Mouse (Mus musculus) stomach, embryonic 14.5 days (tissue): ENCODE data around the gene Resp18. TPM values are rescaled to one million over a fixed set of nuclear protein-coding genes. Genes with fewer than 3 reads are reported as not detected.

Experiments
- ATAC-seq: fragments of 200-750 bp; cut with Nextera tagmentation; 2 replicates; pipeline ENCODE4 v1.8.0; 2017; ENCODE audit warnings: low read depth, moderate TSS enrichment; ENCODE audit not compliant: insufficient number of reproducible peaks, insufficient read depth, low FRiP score
- H3K27ac ChIP-seq: fragments of 300-500 bp; sonication (generic); 2 replicates; pipeline ENCODE4 v1.5.1; 2014; ENCODE audit warnings: mild to moderate bottlenecking, low read length, moderate library complexity, mixed read lengths
- H3K27me3 ChIP-seq: fragments of 300-500 bp; sonication (generic); 2 replicates; pipeline ENCODE4 v1.6.1; 2014; ENCODE audit warnings: low read length, control low read depth, mixed read lengths; ENCODE audit not compliant: control insufficient read depth, insufficient read depth
- H3K36me3 ChIP-seq: fragments of 300-500 bp; sonication (generic); 2 replicates; pipeline ENCODE4 v1.6.1; 2014; ENCODE audit warnings: mild to moderate bottlenecking, control low read depth, low read length, moderate library complexity, mixed read lengths; ENCODE audit not compliant: control insufficient read depth, insufficient read depth
- H3K4me1 ChIP-seq: fragments of 300-500 bp; sonication (generic); 2 replicates; pipeline ENCODE4 v1.6.1; 2014; ENCODE audit warnings: low read length, control low read depth, mixed read lengths; ENCODE audit not compliant: control insufficient read depth, insufficient read depth
- H3K4me2 ChIP-seq: fragments of 300-500 bp; sonication (generic); replicated peaks from 2 replicates; pipeline ENCODE4 v1.6.1; 2014; ENCODE audit warnings: low read depth, low read length, control low read depth
- H3K4me3 ChIP-seq: fragments of 300-500 bp; sonication (generic); 2 replicates; pipeline ENCODE4 v1.5.1; 2014; ENCODE audit warnings: low read depth, low read length, control low read depth
- H3K9ac ChIP-seq: fragments of 300-500 bp; sonication (generic); replicated peaks from 2 replicates; pipeline ENCODE4 v1.6.1; 2014; ENCODE audit warnings: low read depth, mild to moderate bottlenecking, control low read depth, low read length, moderate library complexity, mixed read lengths
- H3K9me3 ChIP-seq: fragments of 300-500 bp; sonication (generic); 2 replicates; pipeline ENCODE4 v1.6.1; 2016; ENCODE audit warnings: low read depth, low read length, control low read depth; ENCODE audit not compliant: control insufficient read depth
- whole genome bisulfite sequencing: fragments of 180-500 bp; shearing (Covaris S2); extraction: QIAGEN DNeasy Blood & Tissue Kit; methylation state at CpG from one replicate; pipeline ENCODE4 v1.1.7; 2014; 5-methylcytosine and 5-hydroxymethylcytosine counted together
- polyA plus RNA-seq: library from polyadenylated mRNA; unstranded; fragments of >200 nt; fragmentation: Nextera tagmentation; extraction: Ambion mirVana; gene quantifications from 2 replicates; pipeline ENCODE4 v1.2.1, GENCODE M21; 2014

The Resp18 gene
- polyA plus RNA-seq, 1 experiment from 2014 or later, result 9.8 TPM

- Histone ChIP-seq H3K27me3 (no peaks in the 10 kb centered on the region), H3K4me1 (peaks cover 9% of the 10 kb centered on the region; the same call in 1 of the 2 replicates), H3K9ac (no peak overlapping the region), H3K36me3 (no peaks in the 10 kb centered on the region), H3K4me2 (no peak overlapping the region), H3K27ac (no peak overlapping the region), H3K9me3 (no peaks in the 10 kb centered on the region), H3K4me3 (no peak overlapping the region)
- no peak for ATAC-seq
- WGBS, result 53% methylated on average over 8 of the region's 8 CpGs
These were observed 11.7 kb upstream of the Resp18 start for GRCm38 (mm10) chr1:75289888-75290431.

GRCm38 (mm10) chr1:75289376-75289775 is 11.2 kb upstream of the Resp18 start:
- ATAC-seq, result no peak; the same call in 1 of the 2 replicates
- 11% methylated on average over 7 of the region's 7 CpGs for WGBS

GRCm38 (mm10) chr1:75284911-75285310 is 6.7 kb upstream of the Resp18 start:
- 82% methylated on average over 7 of the region's 7 CpGs for WGBS
- ATAC-seq, result no peak
- H3K9ac ChIP-seq, result no peak overlapping the region

More at GRCm38 (mm10) chr1:75289376-75289775, 11.2 kb upstream of the Resp18 start:
- H3K9ac ChIP-seq, result no peak overlapping the region
- H3K4me2 ChIP-seq, result no peak overlapping the region
- peaks cover 9% of the 10 kb centered on the region; the same call in 1 of the 2 replicates for H3K4me1 ChIP-seq
- no peaks in the 10 kb centered on the region for H3K9me3 ChIP-seq
- no peak overlapping the region for H3K27ac ChIP-seq
- H3K36me3 ChIP-seq, result no peaks in the 10 kb centered on the region
- H3K27me3 ChIP-seq, result no peaks in the 10 kb centered on the region
- H3K4me3 ChIP-seq, result no peak overlapping the region

DNA sequence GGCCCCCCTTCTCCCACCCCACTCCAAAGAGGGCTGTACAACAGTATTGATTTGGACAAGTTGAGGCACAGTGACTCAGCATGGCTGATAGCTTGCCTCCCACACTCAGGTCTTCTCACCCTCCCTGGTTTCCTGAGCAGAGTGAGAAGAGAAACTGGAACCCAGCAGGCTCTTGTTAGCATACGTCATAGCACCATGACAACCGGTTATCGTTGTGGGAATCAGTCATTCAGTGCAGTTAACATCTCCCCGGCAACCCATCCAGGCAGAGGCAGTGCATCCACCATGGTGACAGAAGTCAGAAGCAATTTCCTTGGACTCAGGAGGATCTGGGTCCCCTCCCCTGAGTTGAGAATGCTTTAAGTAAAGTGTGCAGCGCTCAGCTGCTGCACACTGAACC is 4.8 kb upstream of the Resp18 start:
- 76% methylated on average over 5 of the region's 5 CpGs for WGBS
- ATAC-seq, result no peak
- Histone ChIP-seq H3K27ac (no peak overlapping the region), H3K27me3 (no peaks in the 10 kb centered on the region), H3K4me1 (no peaks in the 10 kb centered on the region), H3K9ac (no peak overlapping the region), H3K9me3 (no peaks in the 10 kb centered on the region), H3K4me2 (no peak overlapping the region), H3K36me3 (no peaks in the 10 kb centered on the region), H3K4me3 (no peak overlapping the region)

More at GRCm38 (mm10) chr1:75284911-75285310, 6.7 kb upstream of the Resp18 start:
- Histone ChIP-seq H3K4me3 (no peak overlapping the region), H3K27ac (no peak overlapping the region), H3K36me3 (no peaks in the 10 kb centered on the region), H3K4me1 (no peaks in the 10 kb centered on the region), H3K27me3 (no peaks in the 10 kb centered on the region), H3K9me3 (no peaks in the 10 kb centered on the region), H3K4me2 (no peak overlapping the region)

DNA sequence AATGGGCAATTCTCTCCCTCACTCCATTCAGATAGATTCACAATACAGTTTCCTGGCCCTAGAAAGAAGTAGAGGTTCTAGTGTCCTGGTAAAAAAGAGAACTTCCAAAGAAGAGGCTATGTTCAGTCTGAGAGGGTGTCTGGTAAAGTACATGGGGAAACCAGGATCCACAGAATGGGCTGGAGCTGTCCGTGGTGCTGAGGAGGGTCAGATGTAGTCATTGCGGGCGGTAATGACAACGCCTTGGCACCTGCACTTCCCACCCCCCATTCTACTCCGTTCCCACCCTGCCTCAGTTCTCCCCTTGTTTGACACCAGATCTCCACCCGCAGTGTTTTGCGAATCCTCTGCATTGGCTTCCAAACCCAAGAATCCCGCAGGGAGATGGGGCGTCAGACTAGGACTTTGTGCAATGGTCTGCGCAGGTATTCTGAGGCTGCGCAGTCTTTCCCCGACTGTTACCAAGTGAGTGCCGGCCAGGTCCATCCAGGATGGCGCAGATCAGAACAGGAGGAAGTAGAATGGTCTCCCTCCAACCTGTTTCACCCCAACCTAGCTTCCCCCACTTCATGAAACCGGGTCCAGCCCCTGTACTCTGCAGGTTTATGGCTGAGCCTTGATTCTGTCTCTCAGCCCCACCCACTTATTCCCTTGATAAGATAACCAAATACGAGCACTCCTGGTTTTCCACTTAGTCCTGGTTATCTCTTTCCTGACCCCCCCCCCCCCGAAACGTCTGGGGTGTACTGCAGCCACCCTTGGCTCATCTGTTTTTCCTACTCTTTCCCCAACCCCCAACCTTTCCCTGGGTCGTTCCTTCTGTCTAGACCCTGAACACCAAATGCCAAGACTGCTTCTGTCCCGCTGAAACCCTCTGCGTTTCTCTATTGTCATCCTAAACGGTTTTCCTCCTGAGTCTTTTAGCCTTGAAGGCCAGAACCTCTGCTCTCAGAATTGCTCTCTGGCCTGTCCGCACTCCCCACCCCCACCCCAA is 723 bp downstream of the Resp18 start:
- 6% methylated on average over 23 of the region's 23 CpGs for WGBS
- ATAC-seq, result no peak
- no peak overlapping the region for H3K27ac ChIP-seq

DNA sequence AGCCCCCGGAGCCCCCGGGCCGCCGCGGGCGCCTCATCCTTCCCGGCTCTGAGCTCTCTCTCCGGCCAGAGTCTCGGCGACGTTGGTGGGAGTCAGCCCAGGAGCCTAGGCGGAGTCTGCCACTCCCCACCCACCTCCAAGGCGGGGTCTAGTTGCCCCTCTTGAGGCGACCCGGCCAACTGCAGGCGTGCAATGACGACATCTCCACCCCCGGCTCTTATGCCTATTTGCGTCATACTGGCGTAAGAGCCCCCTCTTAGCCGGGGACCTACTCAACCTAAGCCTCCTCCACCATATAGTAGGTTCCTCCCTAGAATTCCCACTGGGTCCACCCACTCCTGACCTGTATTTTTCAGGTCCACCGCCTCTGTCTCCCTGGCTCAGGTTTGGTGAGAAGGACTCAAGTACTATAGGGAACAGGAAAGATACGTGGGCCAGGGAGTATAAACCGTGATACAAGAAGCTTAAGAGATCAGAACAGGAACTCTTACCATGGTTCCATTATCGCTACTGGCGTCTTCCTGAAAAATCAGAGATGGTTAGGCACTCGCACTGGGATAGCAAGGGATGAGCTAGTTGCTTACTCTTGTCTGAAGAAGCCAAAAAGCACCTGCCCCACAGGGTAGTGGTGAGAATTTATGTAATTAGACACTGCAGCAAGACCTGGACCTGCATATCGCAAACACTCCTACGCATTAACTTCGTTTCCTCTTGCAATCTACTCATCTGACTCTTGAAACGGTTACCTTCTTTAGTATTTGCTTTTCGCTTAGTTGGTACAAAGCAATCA is 13.9 kb downstream of the Resp18 start, which contains the start of gene Ptprn:
TSS of gene Ptprn (minus strand) at position 412 of the 790 bp plus-strand sequence.
- H3K9ac ChIP-seq, result no peak within 1 kb of the TSS
- peaks cover 22% of the 10 kb centered on the region for H3K27me3 ChIP-seq
- no peak for ATAC-seq
- no peaks in the 10 kb centered on the region for H3K9me3 ChIP-seq
- WGBS, result 13% methylated on average over 31 of the region's 32 CpGs
- peak within 1 kb of the TSS; percentile 18; the same call in 1 of the 2 replicates for H3K4me2 ChIP-seq
- no peaks in the 10 kb centered on the region for H3K4me1 ChIP-seq
- H3K36me3 ChIP-seq, result no peaks in the 10 kb centered on the region
- peak within 1 kb of the TSS; percentile 3; the same call in 1 of the 2 replicates for H3K4me3 ChIP-seq
- H3K27ac ChIP-seq, result no peak within 1 kb of the TSS

More for the DNA sequence above, 723 bp downstream of the Resp18 start:
- H3K4me2 ChIP-seq, result no peak overlapping the region
- H3K36me3 ChIP-seq, result no peaks in the 10 kb centered on the region
- no peak overlapping the region for H3K9ac ChIP-seq
- H3K27me3 ChIP-seq, result 0 out of 2 replicates have a peak, but pooled peaks cover 4% of the 10 kb centered on the region
- H3K4me1 ChIP-seq, result no peaks in the 10 kb centered on the region
- no peak overlapping the region for H3K4me3 ChIP-seq
- no peaks in the 10 kb centered on the region for H3K9me3 ChIP-seq

DNA sequence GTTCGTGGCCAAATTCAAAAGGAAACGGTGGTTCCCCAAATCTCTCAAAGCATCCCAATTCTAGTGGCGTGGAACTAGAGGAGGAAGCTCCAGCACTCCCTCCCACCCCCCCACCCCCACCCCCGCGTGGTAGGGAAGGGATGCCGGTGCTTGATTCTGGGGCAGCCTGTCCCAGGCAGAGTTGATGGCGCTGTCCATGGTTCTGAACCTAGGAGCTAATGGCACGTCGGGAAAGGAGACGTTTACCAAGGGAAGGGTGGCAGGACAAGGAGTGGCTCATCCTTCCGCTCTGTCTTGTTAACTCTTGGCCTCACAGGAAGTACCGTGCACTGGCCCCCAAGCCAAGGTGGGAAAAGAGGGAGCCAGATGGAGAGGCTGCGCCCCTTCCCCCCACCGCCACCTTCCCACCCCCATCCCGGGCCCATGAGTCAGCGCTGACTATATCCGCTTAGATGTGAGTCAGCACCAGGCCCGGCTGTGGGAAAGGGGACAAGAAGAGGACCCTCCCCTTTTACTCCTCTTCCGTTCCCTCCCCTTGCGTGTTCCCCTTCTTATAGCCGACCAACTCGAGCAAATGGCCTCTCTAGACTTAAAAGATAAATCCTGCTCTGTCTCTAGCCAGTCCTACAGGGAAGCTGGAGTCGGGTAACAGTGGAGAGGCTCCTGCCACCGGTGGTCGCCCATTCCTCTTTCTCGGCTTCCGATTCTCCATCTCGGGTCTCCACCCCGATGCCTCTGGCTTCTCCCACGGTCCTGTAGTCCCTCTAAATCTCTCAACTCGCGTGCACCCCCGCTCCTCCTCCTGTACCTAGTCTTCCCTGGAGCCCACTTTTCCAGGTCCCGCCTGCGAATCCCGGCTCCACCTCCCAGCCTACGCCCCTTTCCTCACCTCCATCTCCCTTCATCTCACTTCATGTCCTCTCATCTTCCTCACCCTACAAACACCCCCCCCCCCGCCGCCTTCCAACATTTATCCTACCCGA is 15.0 kb downstream of the Resp18 start:
- H3K36me3 ChIP-seq, result no peaks in the 10 kb centered on the region
- H3K27ac ChIP-seq, result no peak overlapping the region
- H3K4me1 ChIP-seq, result no peaks in the 10 kb centered on the region
- WGBS, result 2% methylated on average over 40 of the region's 40 CpGs
- peak overlapping the region; percentile 3; the same call in 1 of the 2 replicates for H3K4me3 ChIP-seq
- ATAC-seq, result no peak
- H3K9me3 ChIP-seq, result no peaks in the 10 kb centered on the region
- no peak overlapping the region for H3K9ac ChIP-seq
- peak overlapping the region; percentile 18; the same call in 1 of the 2 replicates for H3K4me2 ChIP-seq
- peaks cover 22% of the 10 kb centered on the region for H3K27me3 ChIP-seq
